Mouse (Mus musculus) limb, embryonic 15.5 days (tissue): Measurements from ENCODE around the gene Tspan7. TPM values are rescaled to one million over a fixed set of nuclear protein-coding genes. Genes with fewer than 3 reads are reported as not detected.

ENCODE experiments used
- ATAC-seq: fragments of 200-750 bp; cut with Nextera tagmentation; 2 replicates; pipeline ENCODE4 v1.8.0; 2017; ENCODE audit warnings: low read depth, moderate TSS enrichment; ENCODE audit not compliant: insufficient number of reproducible peaks, low FRiP score, low TSS enrichment
- H3K27ac ChIP-seq: fragments of 300-500 bp; sonication (generic); 2 replicates; pipeline ENCODE4 v1.5.1; 2015; ENCODE audit warnings: moderate library complexity, mild to moderate bottlenecking, inconsistent platforms
- H3K27me3 ChIP-seq: fragments of 300-500 bp; sonication (generic); 2 replicates; pipeline ENCODE4 v1.6.1; 2015; ENCODE audit warnings: inconsistent platforms
- H3K36me3 ChIP-seq: fragments of 300-500 bp; sonication (generic); 2 replicates; pipeline ENCODE4 v1.6.1; 2015; ENCODE audit warnings: inconsistent platforms
- H3K4me1 ChIP-seq: fragments of 300-500 bp; sonication (generic); 2 replicates; pipeline ENCODE4 v1.6.1; 2015; ENCODE audit warnings: inconsistent platforms
- H3K4me2 ChIP-seq: fragments of 300-500 bp; sonication (generic); 2 replicates; pipeline ENCODE4 v1.6.1; 2015; ENCODE audit warnings: mild to moderate bottlenecking, inconsistent platforms
- H3K4me3 ChIP-seq: fragments of 300-500 bp; sonication (generic); 2 replicates; pipeline ENCODE4 v1.5.1; 2015; ENCODE audit warnings: mild to moderate bottlenecking, inconsistent platforms
- H3K9ac ChIP-seq: fragments of 300-500 bp; sonication (generic); 2 replicates; pipeline ENCODE4 v1.6.1; 2015; ENCODE audit warnings: inconsistent platforms
- H3K9me3 ChIP-seq: fragments of 300-500 bp; sonication (generic); 2 replicates; pipeline ENCODE4 v1.6.1; 2016; ENCODE audit warnings: inconsistent platforms
- WGBS: fragments of 180-500 bp; shearing (Covaris S2); methylation state at CpG from one replicate; pipeline ENCODE4 v1.1.7; 2015; 5-methylcytosine and 5-hydroxymethylcytosine counted together
- polyA plus RNA-seq: library from polyadenylated mRNA; unstranded; fragments of >200 nt; fragmentation: Nextera tagmentation; extraction: Ambion mirVana; gene quantifications from 2 replicates; pipeline ENCODE4 v1.2.1, GENCODE M21; 2015

Tspan7 gene
- polyA plus RNA-seq, 1 experiment from 2014 or later, result 70.9 TPM

DNA sequence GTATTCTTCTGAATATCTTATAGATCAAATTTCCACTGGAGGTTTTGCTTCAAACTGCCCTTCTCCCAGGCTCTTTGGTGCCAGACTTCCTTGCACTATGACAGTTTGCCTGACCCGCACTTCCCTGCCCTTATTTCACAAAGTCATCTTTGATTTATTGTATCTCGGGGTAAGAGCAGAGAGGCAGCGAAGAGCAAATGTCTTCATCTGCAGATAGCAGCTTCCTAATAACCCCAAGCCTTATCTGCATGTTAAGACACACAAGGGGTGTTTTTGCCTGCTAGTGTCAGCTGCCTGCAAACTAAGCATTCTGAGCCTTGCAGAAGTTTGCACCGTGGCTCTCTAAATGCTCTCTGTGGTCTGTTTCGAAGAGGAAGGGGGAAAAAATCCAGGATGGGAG, 29.5 kb downstream of the Tspan7 start:
- 61% methylated on average over 5 of the region's 5 CpGs for WGBS
- Histone ChIP-seq H3K4me3 (no peak overlapping the region), H3K9ac (no peak overlapping the region), H3K27ac (no peak overlapping the region), H3K27me3 (no peaks in the 10 kb centered on the region), H3K4me1 (no peaks in the 10 kb centered on the region), H3K36me3 (no peaks in the 10 kb centered on the region), H3K4me2 (no peak overlapping the region), H3K9me3 (no peaks in the 10 kb centered on the region)
- no peak for ATAC-seq

DNA sequence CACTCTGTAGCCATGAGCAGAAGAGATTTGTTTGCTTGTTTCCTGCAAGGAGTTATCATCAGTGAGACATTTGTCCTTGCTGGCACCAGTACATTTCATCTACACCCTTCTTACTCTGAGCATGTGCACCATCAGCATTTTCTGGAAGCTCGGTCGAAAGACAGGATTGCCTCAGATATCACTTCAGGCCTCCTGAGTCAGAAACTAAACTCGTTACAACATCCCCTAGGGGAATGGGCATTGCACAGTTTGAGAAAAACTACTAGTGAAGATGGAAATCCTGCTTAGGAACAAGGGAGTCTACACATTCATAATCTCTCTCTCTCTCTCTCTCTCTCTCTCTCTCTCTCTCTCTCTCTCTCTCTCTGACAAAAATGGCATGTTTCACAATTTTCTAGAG, 30.0 kb downstream of the Tspan7 start:
- Histone ChIP-seq H3K4me2 (no peak overlapping the region), H3K27ac (no peak overlapping the region), H3K9ac (no peak overlapping the region), H3K4me1 (no peaks in the 10 kb centered on the region), H3K9me3 (no peaks in the 10 kb centered on the region), H3K27me3 (no peaks in the 10 kb centered on the region), H3K4me3 (no peak overlapping the region), H3K36me3 (no peaks in the 10 kb centered on the region)
- ATAC-seq, result no peak
- WGBS, result 55% methylated on average over 3 of the region's 3 CpGs

DNA sequence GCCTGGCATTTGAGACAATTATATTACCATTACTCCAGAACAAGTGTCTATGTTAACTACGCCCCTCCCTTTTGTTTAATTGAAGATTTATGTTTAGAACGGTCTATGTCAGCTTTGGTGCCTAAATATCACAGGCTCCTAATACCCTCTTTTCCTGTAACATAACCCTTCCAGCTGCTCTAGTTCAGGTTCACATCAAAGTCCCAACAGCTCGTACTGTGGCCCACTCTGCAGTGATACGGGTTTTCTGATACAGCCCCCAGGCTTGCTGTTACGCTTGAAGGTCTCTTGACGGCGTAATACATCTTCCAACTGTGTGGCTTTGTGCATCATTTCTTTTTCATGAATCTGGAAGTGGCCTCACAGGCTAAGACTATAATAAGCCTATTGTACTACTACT, 31.5 kb downstream of the Tspan7 start:
- no peak for ATAC-seq
- no peak overlapping the region for H3K27ac ChIP-seq
- 70% methylated on average over 7 of the region's 7 CpGs for WGBS

DNA sequence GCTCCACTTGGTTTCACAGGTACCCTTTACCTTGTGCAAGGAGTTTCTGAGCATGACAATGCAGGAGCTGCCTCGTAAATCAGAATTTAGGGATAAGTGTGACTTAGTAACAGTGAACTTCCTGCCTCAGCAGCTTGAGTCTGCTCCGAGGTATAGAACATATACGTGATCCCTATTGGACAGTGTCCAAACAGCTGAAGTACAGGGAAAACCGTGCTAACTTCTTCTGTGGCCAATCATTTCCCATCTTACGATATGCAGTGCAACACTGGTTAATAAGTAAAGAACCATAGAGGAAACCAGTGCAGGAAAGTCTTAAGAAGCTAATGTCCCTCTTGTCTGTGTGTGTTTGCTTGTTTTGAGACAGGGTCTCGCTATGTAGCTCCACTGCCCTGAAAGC, 32.0 kb downstream of the Tspan7 start:
- 70% methylated on average over 6 of the region's 6 CpGs for WGBS
- ATAC-seq, result no peak
- Histone ChIP-seq H3K27me3 (no peaks in the 10 kb centered on the region), H3K4me2 (no peak overlapping the region), H3K4me1 (no peaks in the 10 kb centered on the region), H3K9ac (no peak overlapping the region), H3K4me3 (no peak overlapping the region), H3K9me3 (no peaks in the 10 kb centered on the region), H3K27ac (no peak overlapping the region), H3K36me3 (no peaks in the 10 kb centered on the region)

More for the DNA sequence above, 31.5 kb downstream of the Tspan7 start:
- H3K4me2 ChIP-seq, result no peak overlapping the region
- no peaks in the 10 kb centered on the region for H3K9me3 ChIP-seq
- no peaks in the 10 kb centered on the region for H3K4me1 ChIP-seq
- H3K4me3 ChIP-seq, result no peak overlapping the region
- no peak overlapping the region for H3K9ac ChIP-seq
- H3K27me3 ChIP-seq, result no peaks in the 10 kb centered on the region
- H3K36me3 ChIP-seq, result no peaks in the 10 kb centered on the region

DNA sequence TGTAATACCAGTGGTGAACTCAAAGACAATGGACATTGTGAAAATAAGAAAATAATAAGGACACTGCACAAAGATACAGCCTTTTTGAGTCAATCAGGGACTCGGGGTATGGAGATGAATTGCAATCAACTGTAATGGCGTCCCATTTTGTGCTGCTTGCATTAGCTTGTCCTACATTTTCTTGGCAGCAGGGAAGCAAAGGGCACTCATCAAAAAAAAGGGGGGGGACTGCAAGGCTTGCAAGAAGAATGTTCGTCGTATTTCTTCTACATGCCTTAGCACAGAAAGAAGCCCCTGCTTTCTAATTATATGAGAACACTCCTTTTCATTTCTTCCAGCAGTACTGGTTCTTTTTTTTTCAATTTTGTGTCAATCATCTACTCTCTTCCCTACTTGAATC, 32.8 kb downstream of the Tspan7 start:
- no peaks in the 10 kb centered on the region for H3K9me3 ChIP-seq
- no peaks in the 10 kb centered on the region for H3K4me1 ChIP-seq
- WGBS, result 80% methylated on average over 4 of the region's 4 CpGs
- H3K36me3 ChIP-seq, result no peaks in the 10 kb centered on the region
- no peak overlapping the region for H3K4me3 ChIP-seq
- H3K4me2 ChIP-seq, result no peak overlapping the region
- H3K27me3 ChIP-seq, result no peaks in the 10 kb centered on the region
- H3K27ac ChIP-seq, result no peak overlapping the region
- no peak for ATAC-seq
- H3K9ac ChIP-seq, result no peak overlapping the region

DNA sequence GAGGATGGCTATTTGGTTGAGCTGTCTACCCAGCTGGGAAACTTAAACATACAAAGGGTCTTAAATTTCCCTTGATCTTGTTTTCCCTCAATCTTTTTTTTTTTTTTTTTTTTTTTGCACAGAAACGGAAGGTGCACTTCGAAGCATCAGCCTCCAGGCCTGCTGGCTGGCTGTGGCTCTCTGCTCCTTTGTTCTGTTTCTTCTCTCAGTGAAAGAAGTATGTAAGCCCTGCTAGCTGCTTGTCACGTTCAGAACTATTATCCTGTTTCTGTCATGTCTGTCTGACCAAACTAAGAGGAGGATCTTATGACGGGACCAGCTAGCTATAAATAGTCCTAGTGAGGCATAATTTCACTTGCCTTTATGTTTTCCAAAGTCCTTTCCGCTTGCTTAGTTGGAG, 33.6 kb downstream of the Tspan7 start:
- no peaks in the 10 kb centered on the region for H3K27me3 ChIP-seq
- no peak overlapping the region for H3K4me2 ChIP-seq
- H3K9ac ChIP-seq, result no peak overlapping the region
- no peak overlapping the region for H3K27ac ChIP-seq
- no peaks in the 10 kb centered on the region for H3K9me3 ChIP-seq
- no peaks in the 10 kb centered on the region for H3K36me3 ChIP-seq
- H3K4me1 ChIP-seq, result no peaks in the 10 kb centered on the region
- H3K4me3 ChIP-seq, result no peak overlapping the region
- ATAC-seq, result no peak
- WGBS, result 53% methylated on average over 5 of the region's 5 CpGs

DNA sequence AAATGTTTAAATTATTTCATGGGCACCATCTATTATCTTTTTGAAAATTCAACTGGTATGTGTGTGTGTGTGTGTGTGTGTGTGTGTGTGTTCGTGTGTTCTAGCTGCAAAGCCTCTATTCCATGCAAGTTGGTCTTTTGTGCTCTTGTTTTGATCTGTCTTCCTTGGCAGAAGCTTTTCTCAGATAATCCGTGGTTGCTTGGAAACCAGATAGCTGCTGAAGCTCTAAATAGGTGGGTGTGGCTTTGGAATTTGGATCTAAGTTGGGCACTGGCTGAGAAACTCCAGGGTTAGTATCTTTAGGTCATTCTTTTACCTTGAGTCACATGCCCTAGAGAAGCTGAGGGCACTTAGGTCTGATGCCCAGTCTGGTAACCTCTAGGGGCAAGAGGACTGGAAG, 50.5 kb downstream of the Tspan7 start:
- ATAC-seq, result no peak
- H3K36me3 ChIP-seq, result no peaks in the 10 kb centered on the region
- H3K4me1 ChIP-seq, result 0 out of 2 replicates have a peak, but pooled peaks cover 3% of the 10 kb centered on the region
- H3K9ac ChIP-seq, result no peak overlapping the region
- H3K9me3 ChIP-seq, result no peaks in the 10 kb centered on the region
- WGBS, result 50% methylated on average over 2 of the region's 2 CpGs
- no peak overlapping the region for H3K4me2 ChIP-seq
- no peak overlapping the region for H3K4me3 ChIP-seq
- no peaks in the 10 kb centered on the region for H3K27me3 ChIP-seq
- H3K27ac ChIP-seq, result no peak overlapping the region

DNA sequence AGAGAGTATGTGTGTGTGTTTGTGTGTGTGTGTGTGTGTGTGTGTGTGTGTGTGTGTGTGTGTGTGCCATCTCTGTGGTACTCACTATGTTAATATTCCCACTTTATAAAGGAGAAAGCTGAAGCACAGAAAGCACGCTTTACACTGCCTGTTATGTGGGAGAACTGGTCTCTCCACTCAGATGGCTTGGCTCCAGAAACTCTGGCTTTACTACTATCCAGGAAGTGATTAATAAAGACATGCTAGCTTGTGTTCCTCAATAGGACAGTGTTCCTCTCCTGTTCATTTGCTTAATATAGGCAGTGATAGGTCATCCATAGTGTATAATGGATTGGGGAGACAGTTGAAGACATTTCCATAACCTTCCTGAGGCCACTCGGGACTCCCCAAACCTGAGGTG, 54.1 kb downstream of the Tspan7 start:
- no peaks in the 10 kb centered on the region for H3K36me3 ChIP-seq
- 0 out of 2 replicates have a peak, but pooled peaks cover 3% of the 10 kb centered on the region for H3K4me1 ChIP-seq
- WGBS, result 60% methylated on average over 2 of the region's 2 CpGs
- no peak overlapping the region for H3K4me2 ChIP-seq
- no peak overlapping the region for H3K4me3 ChIP-seq
- no peak for ATAC-seq
- no peak overlapping the region for H3K9ac ChIP-seq
- H3K27ac ChIP-seq, result no peak overlapping the region
- H3K9me3 ChIP-seq, result no peaks in the 10 kb centered on the region
- H3K27me3 ChIP-seq, result no peaks in the 10 kb centered on the region

DNA sequence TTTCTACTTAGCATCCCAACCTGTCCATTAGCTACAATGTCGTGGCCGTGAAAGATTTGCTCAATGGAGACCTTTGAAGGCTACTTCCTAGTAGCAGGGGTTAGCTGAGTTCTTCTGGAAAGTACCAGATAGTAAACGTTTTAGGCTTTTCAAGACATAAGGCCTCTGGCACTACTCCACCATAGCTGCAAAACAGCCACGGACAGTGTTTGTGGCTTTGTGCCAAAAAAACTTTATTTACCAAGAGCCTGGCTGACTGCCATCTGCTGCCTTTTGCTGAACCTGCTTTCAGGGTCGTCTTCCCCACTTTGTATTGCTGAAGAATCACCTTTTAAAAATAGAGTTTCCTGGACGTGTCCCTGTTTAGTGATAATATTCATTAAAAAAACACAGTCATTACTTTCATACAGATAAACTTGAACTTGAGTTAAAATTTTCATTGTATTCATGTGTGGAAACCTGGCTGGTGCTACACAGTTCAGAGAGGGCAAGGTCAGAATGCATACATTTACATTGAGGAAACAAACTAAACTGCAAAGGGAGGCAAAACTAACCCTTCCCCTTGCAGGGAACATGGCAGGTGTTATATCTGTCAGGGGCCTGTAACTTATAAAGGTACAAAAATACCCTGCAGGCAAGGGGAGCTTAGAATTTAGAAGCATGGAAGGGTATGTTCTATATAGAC, 54.7 kb downstream of the Tspan7 start:
- 39% methylated on average over 6 of the region's 6 CpGs for WGBS
- 0 out of 2 replicates have a peak, but pooled peaks cover 3% of the 10 kb centered on the region for H3K4me1 ChIP-seq

DNA sequence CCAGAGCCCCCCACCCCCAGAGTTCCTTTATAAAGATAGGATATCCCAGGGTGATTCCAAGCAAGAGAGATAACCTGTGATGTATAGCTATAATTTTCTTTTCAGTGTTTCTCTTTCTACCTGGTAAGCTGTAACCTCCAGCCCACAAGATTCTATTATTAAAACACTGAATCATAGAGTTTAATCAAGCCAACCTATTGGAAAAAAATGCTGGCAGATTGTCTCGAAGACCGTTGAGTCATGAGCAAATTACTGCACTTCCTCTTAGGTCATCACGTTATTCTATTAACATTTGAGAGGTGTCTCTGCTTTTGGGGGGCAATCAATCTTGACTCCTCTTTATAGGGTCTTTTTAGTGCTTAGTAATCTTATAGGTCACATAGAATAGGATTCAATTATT, 61.9 kb downstream of the Tspan7 start:
- no peak for ATAC-seq
- no peak overlapping the region for H3K27ac ChIP-seq
- H3K4me3 ChIP-seq, result no peak overlapping the region
- no peaks in the 10 kb centered on the region for H3K36me3 ChIP-seq
- H3K9me3 ChIP-seq, result no peaks in the 10 kb centered on the region
- 82% methylated on average over 3 of the region's 3 CpGs for WGBS
- H3K4me2 ChIP-seq, result no peak overlapping the region
- H3K4me1 ChIP-seq, result no peaks in the 10 kb centered on the region
- no peak overlapping the region for H3K9ac ChIP-seq
- no peaks in the 10 kb centered on the region for H3K27me3 ChIP-seq

More for the DNA sequence above, 54.7 kb downstream of the Tspan7 start:
- no peak overlapping the region for H3K4me2 ChIP-seq
- H3K9me3 ChIP-seq, result no peaks in the 10 kb centered on the region
- ATAC-seq, result no peak
- H3K4me3 ChIP-seq, result no peak overlapping the region
- no peak overlapping the region for H3K9ac ChIP-seq
- no peak overlapping the region for H3K27ac ChIP-seq
- H3K27me3 ChIP-seq, result no peaks in the 10 kb centered on the region
- H3K36me3 ChIP-seq, result no peaks in the 10 kb centered on the region

DNA sequence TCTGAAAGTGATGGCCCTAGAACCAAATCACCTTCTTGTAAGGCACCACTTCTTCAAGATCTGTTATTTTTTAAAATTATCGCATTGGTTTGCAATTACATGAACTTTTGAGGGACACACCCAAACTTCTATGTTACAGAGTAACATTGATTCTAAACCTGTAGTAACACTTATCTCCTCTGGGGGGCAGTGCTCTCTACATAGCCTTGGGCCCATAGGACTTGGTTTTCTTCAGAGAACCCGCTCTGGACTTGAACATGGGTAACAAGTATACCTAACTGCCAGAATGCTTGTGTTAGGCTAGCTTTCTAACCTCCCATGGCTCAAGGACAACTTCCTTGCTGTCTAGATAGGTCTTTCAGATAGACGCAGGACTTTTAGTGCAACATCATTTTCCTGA, 64.8 kb downstream of the Tspan7 start:
- Histone ChIP-seq H3K4me1 (no peaks in the 10 kb centered on the region), H3K9ac (no peak overlapping the region), H3K27me3 (no peaks in the 10 kb centered on the region), H3K4me2 (no peak overlapping the region), H3K9me3 (no peaks in the 10 kb centered on the region), H3K36me3 (no peaks in the 10 kb centered on the region), H3K4me3 (no peak overlapping the region), H3K27ac (no peak overlapping the region)
- whole genome bisulfite sequencing, result 77% methylated on average over 3 of the region's 3 CpGs
- ATAC-seq, result no peak

DNA sequence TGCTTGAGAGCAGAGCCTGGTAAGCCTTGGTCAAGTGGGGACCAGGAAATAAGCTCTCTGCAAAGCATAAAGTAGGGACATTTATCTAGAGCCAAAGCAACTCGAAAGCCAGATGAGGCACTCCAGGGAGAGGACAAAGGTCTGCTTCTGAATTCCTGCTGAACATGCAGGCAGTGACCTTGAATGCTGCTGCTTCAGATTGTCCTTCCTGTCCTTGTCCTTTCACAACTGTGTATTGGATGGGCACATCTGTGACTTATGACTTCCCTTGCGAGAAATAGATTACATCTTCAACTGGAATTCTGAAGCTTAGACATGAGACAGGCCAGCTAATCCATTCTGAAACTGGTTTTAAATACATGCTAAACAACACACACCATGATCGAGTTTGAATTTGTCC, 71.9 kb downstream of the Tspan7 start:
- Histone ChIP-seq H3K36me3 (no peaks in the 10 kb centered on the region), H3K9me3 (no peaks in the 10 kb centered on the region), H3K4me3 (no peak overlapping the region), H3K9ac (no peak overlapping the region), H3K4me1 (no peaks in the 10 kb centered on the region), H3K4me2 (no peak overlapping the region), H3K27me3 (no peaks in the 10 kb centered on the region), H3K27ac (no peak overlapping the region)
- ATAC-seq, result no peak
- 83% methylated on average over 3 of the region's 3 CpGs for WGBS

DNA sequence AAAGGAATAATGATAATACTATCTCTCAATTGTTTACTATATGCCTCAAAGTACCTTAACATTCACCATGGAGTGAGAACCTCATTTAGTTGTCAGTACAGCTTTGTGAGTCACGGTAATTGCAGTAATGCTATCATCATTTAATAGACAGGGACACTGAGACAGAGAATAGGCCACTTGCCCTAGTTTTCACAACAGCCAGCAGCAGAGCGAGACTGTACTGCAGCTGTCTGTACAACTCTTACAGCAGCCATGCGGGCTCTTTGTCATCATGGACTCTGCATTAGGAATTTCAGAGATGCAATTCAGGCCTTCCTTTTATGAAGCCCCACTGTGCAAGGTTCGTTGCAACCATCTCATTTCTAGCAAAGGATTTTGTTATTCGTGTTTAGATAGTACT, 72.6 kb downstream of the Tspan7 start:
- Histone ChIP-seq H3K36me3 (no peaks in the 10 kb centered on the region), H3K4me2 (no peak overlapping the region), H3K27me3 (no peaks in the 10 kb centered on the region), H3K9me3 (no peaks in the 10 kb centered on the region), H3K27ac (no peak overlapping the region), H3K4me3 (no peak overlapping the region), H3K9ac (no peak overlapping the region), H3K4me1 (no peaks in the 10 kb centered on the region)
- ATAC-seq, result no peak
- WGBS, result 73% methylated on average over 5 of the region's 5 CpGs
